Mouse (Mus musculus) ES-Bruce4 (cell line): ENCODE data around the gene Olfr186.
"Not testable (repeated sequence)": the region's sequence is repeated elsewhere in the genome, so short reads cannot be mapped to it uniquely, and the experiment has no call there.

Experiments
- CTCF ChIP-seq: IDR thresholded peaks from one replicate; pipeline ENCODE4 v1.8.1; 2011; ENCODE audit warnings: low read depth, low read length
- POLR2A ChIP-seq: IDR thresholded peaks from one replicate; pipeline ENCODE4 v1.8.1; 2011; ENCODE audit warnings: low read length; ENCODE audit not compliant: insufficient read depth

- TF ChIP-seq CTCF, POLR2A: not testable (repeated sequence)
Observed at GRCm38 (mm10) chr16:59062411-59062810, 32.3 kb upstream of the Olfr186 start.
